Mouse (Mus musculus): ENCODE measurements around the gene Dhx38.

Gene Dhx38

DNA sequence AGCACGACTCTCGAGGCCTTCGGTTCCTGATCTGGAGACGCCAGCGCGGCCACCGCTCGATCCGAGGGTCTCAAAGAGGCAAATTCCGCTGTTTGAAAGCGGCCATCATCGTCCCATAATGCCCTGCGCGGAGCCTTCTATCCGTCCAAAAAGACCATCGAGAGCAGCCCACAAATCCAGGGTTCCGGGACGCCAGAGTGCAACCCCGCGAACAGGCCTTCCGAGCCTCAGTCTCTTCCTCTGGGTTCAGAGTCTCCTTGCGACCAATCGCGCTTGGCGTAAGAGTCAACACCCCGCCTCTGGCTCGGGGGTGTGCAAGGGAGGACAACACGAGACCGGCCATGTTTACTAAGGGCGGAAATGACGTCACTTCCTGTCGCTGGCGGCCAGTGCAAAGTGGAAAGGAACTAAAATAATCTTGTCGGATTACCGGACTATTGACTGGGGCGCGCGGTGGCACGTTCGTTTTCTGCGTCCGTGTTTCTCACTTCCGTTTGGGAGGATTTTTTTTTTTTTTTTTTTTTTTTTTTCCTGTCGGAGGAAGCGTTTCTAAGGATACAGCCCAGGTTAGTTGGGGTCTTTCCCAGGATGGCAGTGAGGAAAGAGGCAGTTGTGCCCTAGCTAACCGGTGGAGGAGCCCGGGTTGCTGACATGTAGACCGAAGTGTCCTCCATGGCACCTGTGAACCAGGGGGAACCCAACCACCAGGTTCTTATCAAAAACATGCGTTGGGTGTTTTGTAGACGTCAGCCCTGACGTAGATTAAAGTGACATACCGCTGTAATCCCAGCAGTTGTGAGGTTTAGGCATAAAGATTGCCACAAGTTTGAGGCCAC, at the start of gene Dhx38, which contains the start of gene Txnl4b:
TSS of gene Dhx38 (minus strand) at position 364 of the 836 bp plus-strand sequence.
TSS of gene Txnl4b (plus strand) at position 395 of the 836 bp plus-strand sequence.
- DNase-seq: peak; percentile 97

DNA sequence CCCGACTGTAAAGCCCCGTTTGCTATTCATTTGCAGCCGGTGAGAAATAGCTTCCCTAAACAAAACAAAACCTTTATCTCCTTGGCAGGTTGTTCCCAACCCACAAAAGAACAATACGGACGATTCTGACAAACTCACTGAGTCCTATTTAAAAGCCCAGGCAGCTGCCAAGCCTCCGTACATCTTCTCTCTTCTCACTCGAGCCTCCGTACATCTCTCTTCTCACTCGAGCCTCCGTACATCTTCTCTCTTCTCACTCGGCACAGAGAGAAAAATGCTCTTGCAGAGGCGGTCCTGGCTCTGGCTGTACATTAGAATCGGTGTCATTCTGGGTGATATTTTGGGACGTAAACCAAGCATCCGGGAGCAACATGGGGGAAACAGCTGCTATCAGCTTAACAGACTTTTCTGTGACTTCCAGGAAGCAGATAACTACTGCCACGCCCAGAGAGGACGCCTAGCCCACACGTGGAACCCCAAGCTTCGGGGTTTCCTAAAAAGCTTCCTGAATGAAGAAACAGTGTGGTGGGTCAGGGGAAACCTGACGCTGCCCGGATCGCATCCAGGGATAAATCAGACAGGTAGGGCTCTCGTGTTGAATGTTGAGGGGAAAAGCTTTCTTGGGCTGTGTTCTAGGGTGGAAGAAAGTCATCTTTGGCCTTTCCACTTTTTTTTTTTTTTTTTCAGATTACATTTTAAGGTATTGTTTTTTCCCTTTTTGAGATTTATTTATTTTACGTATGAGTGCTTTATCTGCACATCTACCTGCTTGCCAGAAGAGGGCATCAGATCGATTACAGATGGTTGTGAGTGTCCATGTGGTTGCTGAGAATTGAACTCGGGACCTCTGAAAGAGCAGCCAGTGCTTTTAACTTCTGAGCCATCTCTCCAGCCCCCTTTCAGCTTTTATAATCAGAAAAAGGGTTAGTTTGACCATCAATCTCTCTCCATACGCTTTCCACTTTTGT, 48.9 kb upstream of the Dhx38 start, which contains the start of gene Pkd1l3:
TSS of gene Pkd1l3 (plus strand) at position 275 of the 968 bp plus-strand sequence.
- DNase-seq: no peak

DNA sequence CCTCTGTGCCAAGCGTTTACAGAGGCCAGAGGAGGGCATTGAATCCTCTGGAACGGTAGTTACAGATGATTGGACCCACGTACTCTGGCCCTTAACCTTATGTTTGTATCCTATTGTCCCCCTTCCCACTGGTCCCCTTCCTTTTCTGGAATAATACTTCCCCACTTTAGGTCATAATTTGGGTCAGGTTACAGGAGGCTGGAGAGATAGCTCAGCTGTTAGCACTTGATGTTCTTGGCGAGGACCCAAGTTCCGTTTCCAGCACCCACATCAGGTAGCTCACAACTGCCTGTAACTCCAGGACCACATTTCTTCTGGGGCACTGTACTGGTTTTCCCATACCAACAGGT, 43.5 kb upstream of the Dhx38 start:
- DNase-seq: no peak

DNA sequence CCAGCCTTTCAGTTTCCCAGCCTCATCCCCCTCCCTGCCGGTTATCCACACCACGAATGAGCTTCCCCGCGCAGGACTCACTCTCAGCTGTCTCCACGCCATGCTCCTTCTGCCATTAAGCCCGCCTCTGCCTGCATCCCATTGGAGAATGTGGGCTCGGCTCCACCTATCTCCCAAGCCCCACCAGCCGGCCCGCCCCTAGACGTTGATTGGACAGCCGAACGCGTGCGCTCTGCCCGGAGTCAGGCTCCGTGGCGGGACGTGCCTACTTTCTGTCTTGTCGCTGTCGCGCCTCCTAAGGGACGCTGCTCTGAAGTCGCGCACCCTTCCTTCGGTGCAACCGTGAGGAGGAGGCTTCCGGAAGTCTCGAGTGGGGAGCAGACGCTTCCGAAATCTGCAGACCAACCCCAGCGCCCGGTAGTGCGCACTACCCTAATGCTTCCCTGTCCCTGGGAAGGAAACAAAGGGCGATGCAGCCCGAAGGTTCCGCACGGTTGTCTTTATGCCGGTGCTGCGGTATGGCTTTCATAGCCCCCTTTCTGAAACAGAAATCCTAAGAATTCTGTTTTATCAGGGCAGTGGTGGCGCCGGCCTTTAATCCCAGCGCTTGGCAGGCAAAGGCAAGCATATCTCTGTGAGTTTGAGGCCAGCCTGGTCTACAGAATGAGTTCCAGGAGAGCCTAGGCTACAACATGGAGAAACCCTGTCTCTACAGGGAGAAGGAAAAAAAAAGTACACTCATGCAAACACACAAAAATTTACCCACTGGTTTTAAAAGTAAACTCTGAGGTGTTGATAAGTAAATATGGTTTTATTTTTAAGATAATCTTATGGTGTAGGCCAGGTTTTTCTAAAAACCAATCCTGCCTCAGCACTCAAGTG, 42.9 kb upstream of the Dhx38 start, which contains the start of gene Dhodh:
TSS of gene Dhodh (minus strand) at position 403 of the 882 bp plus-strand sequence.
- peak; percentile 97 for DNase-seq

DNA sequence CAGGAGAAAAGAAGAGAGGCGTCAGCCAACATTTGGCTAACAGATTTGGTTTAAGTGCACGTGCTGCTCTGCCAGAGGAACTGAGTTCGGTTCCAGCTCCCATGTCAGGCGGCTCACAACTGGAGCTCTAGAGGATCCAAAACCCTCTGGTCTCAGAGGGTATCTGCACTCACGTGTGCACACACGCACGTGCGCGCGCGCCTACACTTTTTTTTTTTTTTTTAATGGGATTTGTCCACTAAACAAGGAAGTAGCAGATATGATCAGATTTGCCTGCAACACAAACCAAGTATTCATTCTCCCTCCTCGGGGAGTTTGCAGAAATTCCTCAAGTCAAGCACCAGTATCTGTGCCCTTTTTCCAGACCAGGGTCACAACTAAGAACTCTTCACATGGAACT, 42.0 kb upstream of the Dhx38 start:
- no peak for DNase-seq

DNA sequence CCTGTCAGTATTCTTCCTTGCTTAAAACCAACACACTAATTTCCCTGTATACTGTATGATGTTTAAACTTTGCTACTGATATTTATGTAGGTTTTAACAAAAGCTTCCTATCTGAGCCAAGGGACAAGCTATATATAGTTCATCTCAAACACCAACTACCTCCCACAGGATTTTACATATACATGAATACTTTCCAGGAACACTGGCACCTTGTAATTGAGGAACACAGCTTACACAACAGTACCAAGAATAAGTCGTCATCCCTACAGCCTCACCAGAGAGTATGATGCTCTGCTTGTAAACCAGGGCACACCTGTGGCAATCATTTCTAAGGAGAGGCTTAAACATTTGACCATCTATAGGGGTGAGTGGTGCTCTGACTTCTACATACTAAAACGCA, 41.1 kb upstream of the Dhx38 start:
- no peak for DNase-seq

DNA sequence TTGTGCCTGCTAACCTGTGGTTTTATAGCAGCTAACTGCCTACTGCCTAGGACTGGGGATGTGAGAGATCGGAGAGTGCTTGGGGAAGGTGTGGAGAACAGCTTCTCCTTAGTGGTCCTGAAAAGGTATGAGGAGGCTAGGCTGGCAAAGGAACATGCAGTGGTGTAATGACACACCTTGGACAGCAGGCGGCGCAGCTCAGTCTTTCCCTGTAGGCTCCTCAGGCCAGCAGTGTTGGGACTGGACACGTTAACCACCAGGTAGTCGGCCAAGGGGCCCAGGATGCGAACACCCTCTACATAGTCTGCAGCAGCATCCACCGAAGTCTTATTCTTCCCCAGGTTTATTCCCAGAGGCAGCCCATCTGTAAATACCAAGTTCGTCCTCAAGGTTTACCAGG, 30.2 kb upstream of the Dhx38 start:
- peak; percentile 43 for DNase-seq

DNA sequence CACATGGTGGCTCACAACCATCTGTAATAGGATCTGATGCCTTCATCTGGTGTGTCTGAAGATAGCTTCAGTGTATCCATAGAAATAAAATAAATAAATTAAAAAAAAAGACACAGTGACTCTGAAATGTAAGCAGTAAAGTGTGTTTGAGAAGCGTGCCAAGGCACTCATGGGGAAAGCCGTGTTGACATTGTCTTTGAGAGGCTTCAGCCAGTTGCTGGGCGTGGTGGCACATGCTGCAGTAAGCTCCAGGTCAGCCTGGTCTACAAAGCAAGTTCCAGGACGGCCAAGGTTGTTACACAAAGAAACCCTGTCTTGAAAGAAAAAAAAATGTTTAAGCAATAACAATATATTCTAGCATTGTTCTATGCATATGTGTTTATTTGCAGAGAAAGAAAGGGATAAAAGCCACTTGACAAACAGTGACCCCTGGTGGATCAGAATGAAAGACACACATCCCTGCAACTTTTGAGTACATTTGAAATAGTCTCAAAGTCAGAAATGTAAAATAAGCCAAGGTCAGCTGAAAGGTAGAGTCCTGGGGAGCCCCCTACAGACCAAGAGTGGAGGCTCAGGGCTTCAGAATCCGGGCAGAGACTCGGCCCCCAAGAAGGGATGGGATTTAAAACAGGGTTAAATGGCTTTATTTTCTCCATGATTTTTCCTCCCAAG, 27.6 kb upstream of the Dhx38 start:
- no peak for DNase-seq

DNA sequence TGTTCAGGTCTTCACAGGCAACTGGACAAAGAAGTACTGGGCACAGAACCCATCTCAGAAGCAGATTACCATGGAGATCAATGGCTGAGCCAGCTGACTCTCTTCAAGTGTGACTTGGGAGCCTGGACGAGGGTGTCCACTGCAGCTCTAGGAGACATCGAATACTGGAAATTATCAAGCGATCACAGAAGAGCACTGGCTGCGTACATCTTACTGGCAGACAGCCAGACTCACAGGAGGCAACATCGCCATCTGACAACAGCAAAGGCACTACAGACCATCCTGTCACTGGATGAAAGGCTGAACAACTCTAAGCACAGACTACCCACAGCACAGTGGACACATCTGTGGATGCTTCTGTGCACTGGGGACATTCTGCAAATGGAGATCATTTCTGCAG, 26.5 kb upstream of the Dhx38 start:
- DNase-seq: no peak

DNA sequence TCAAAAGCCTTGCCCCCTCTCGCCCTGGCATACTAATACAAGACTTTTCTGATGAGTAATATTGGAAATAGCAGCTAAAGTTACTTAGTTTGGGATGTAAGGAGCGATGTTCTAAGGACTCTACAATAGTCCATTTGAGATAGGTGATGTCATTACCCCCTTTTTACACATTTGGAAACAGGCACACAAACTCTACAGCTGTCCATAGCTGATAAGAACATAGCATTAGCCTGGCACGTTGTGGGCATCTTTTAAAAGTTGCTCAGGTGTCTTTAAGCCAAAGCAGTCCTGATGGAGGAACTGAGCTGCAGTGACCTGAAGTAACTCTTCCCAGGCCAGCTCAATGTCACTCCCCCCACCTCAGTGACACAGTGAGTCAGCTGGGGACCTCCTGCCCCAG, 25.7 kb upstream of the Dhx38 start:
- no peak for DNase-seq

DNA sequence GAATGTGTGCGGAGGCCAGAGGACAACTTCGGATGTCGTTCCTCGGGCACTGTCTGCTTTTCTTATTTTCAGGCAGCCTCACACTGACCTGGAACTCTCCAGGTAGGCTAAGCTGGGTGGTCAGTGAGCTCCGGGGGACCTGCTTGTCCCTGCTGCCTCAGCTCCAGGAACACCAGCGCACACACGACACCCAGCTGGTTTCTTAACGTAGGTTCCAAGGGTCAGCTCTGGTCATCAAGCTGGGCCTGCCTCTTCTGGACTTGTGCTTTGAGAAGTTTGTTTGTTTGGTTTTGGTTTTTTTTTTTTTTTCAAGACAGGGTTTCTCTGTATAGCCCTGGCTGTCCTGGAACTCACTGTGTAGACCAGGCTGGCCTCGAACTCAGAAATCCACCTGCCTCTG, 25.2 kb upstream of the Dhx38 start:
- no peak for DNase-seq

DNA sequence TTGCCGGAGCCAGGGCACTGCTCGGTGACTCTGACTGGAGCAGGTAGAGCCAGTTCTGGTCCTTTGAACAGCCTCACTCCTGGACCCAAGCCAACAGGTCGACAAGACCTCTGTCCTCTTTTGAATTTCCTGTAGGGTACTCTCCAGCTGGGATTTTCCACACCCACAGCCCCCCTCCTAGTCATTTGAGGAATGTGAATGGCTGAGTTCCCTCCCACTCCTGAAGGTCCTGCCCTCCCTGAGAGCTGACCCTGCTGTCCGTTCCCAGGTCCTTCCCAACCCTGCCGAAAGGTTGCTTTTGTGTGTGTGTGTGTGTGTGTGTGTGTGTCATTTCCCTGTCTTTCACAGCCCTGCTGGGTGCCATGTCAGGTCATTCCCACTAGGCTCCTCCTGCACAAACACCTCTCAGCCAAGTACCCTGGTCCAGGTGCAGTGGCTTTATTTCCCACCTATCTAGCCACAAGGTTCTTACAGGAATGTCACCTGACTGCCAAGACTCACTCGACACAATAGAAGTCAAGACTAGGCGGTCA, 21.4 kb upstream of the Dhx38 start:
- no peak for DNase-seq

DNA sequence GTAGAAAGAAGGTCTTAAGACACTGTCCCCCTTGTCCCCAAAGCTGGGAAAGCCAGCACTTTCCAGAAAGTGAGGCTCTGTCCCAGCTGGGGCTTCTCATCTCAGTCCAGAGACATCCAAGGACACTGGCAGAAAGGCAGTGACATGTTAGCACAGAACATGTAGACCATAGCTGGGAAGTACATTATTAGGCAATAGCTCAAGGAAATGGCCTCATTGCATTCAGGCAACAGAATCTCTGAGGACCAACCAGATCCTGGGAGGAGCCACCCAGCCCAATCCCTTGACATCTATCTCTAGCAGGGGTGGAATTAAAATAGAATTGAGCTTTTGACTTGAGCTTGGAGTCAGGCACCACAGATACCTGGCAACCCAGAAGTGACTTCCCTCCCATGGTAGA, 20.0 kb upstream of the Dhx38 start:
- DNase-seq: no peak

DNA sequence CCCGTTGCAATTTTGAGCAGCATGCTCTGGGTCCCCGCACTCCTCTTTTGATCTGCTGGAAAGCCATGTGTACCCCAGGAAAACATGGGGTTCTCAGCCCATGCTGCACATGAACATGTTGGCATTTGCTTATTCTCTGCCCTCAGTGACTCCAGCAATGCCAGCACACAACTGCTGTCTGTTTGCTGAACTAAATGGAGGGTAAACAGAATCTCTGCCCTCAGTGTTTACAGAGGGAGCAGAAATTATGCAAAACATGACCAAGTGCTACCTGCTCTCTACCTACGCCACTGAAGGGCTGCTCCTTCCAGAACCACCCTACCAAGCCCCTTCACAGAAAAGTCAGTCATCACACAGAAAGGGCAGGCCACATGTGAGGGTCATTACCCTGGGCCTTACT, 19.2 kb upstream of the Dhx38 start:
- no peak for DNase-seq

DNA sequence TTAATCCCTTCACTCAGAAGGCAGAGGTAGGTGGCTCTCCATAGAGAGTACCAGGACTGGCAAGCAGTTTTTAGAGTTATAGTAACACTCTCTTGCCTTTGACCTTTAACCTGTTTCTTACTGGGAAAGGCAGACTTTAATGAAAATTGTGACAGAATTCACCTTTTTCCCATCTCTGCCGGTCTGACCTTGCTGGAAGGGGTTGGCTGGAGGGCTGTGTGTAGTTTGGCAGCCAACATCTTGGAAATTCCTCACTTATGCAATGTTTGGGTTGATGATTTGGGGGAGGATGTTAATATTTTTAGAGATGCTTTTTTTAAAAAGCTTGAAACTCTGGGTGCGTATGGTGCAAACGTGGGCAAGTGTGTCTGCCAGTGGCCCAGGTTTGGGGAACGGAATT, 18.6 kb upstream of the Dhx38 start:
- DNase-seq: no peak

DNA sequence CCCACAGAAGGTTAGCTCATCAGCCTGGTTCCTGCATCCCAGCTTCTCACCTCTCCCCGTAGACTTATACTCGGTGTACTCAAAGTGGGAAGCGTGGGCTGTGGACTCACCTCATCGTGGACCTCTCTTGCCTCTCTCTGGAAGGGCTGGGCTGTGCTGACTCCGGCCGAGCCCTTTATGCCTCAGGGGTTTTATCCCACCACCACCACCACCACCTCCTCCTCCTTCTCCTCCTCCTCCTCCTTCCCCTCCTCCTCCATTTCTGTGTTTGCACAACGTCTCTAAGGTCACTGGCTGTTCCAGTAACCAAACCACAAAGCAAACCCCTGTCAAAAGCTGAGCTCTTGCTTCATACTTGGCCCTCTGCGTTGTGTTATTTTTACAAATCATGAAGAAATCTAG, 13.2 kb upstream of the Dhx38 start, which contains the start of gene Hp:
TSS of gene Hp (minus strand) at position 273 of the 402 bp plus-strand sequence.
- no peak for DNase-seq

DNA sequence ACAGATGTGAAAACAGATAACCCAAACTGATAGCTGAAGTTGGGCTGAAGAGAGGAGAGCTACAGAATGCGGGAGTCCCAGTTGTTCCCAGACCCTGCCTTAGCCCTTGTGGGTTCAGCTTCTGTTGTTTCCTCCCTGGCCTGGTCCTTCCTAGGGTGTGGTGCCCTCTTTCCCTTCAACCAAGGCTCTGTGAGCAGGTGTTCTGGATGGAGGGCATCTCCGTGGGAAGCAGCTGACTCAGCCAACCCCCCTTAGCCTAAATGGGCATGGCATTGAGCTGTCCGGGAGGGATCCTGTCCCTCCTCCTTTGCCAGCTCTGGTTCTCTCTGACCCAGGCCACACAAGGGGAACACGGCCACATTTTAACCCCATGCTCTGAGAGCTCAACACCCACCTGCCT, 10.7 kb upstream of the Dhx38 start:
- no peak for DNase-seq

DNA sequence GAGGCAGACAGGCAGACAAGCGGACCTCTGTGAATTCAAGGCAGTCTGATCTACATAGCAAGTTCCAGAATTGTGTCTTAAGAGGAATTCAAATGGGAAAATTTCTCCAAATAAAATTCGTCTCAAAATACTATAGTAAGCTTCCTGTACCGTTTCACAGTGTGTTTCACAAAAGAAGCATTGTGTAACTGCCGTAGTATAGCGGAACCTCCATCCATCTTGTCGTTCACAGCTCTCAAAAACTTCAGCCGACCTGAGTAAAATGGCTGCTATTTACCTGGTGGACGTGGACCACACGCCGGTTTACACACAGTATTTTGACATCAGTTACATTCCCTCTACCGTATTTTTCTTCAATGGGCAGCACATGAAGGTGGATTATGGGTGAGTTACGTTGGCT, 5.5 kb upstream of the Dhx38 start:
- DNase-seq: no peak

DNA sequence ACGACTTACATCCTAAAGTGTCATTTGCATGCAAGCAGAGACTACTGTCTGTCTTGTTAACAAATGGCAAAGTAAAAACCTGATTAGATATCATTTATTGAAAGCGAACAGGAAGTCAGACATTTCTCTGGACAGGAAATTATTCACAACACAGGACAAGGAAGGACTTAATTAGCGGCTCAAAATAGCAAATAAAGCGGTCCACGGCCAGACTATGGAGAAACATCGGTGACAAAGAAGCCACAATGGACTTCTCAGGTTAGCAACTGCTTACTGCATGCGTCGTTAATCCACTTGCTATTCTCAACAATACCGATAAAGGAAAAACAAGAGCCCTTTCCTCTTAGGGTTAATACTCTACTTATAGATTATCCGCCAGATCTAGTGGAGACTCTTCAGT, 895 bp downstream of the Dhx38 start:
- DNase-seq: no peak

DNA sequence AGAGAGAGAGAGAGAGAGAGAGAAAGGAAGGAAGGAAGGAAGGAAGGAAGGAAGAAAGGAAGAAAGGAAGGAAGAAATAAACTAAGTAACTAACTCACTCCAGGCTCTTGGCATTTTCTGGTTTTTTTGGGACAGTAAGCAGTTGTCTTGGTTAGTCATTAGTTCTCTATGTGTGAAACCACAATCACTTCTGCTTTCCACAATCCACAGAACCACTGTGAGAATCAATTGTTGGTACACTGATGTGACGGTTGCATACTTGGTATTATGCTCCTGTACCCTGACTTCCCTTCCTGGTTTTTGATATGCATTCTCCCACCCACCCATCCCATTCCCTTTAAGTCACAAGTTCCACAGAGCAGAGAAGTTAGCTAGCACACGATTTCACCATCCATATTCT, 1.8 kb downstream of the Dhx38 start:
- no peak for DNase-seq

DNA sequence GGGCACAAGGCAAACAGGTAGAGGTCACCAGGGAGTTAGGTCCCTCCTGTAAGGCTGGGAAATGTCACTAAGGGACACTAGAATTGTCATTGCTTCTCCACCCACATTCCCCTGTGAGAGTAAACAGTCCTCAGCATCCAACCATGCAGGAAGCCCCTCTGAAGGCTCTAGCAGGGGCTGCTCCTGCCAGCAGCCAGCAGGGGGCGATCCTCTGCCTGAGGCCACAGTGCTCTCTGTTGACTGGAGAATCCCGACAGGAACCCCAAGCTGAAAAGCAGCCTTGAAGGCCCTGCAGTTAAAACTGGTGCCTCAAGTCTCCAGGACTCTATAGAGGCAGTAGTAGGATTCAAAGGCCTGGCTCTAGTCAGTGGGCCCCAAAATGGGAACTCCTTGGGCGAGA, 14.0 kb downstream of the Dhx38 start:
- DNase-seq: peak; percentile 30

DNA sequence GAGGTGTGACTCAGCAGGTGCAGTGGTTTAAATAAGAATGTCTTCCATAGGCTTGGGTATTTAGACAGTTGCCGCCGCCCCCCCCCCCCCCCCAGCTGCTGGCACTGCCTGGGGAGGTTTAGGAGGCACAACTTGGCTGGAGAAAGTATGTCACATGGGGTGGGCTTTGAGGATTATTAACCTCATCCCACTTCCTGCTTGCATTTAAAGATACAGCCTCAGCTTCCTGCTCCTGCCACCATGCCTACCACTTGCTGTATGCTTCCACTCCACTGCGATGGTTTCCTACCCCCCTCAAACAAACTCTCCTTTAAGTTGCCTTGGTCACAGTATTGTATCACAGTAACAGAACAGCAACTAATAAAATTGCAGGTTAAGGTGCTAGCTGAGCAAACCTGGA, 21.6 kb downstream of the Dhx38 start:
- no peak for DNase-seq

Data from right cerebral cortex, postnatal 14 days (tissue).